5 mouse cellular contexts compared by ENCODE assay signal in the genomic region with DNA sequence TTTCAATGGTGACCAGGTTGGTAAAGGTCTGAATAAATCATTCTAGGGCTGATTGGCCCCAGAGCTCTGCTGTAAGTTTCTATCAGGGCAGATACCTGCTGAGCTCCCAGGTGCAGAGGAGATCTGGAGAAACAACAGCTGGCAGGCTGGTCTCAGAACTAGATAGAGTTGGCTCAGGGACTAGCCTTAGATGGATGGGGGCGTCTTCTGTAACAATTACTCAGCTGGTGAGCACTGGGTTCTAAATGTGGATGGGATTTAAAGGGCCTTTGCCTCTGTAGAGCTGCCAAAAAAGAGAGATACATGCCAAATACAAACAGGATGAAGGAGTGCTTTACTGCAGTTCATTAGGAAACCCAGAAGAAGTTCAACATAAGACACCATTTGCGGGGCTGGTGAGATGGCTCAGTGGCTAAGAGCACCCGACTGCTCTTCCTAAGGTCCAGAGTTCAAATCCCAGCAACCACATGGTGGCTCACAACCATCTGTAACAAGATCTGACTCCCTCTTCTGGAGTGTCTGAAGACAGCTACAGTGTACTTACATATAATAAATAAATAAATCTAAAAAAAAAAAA. TPM values are rescaled to one million over a fixed set of nuclear protein-coding genes. Genes with fewer than 3 reads are reported as not detected.
DNase-seq lines count a peak whose midpoint lies in the region; ATAC-seq and TF ChIP-seq lines count a peak whose summit lies in the region.
"Not testable (repeated sequence)": the region's sequence is repeated elsewhere in the genome, so short reads cannot be mapped to it uniquely, and the experiment has no call there.

No protein-coding gene starts in this region.

- H3K79me2 ChIP-seq in CH12.LX (replicated peaks; ENCODE audit: control insufficient read depth, extremely low read depth, insufficient read depth, poor library complexity, severe bottlenecking) = not testable (repeated sequence)

- H3K9ac ChIP-seq in CH12.LX (ENCODE audit: insufficient read depth, low read depth); hindbrain, embryonic 14.5 days; hindbrain, embryonic 16.5 days (ENCODE audit: low read depth, low read length): not testable (repeated sequence)

- TF ChIP-seq CTCF in CH12.LX (conservative IDR thresholded peaks at IDR 0.05 in 1 of 2, IDR thresholded peaks at IDR 0.05 in 1 of 2; ENCODE audit: low read depth in 2 of 2, low read length in 2 of 2) = not testable (repeated sequence)

- not testable (repeated sequence) for H3K4me3 ChIP-seq in CH12.LX (replicated peaks in 1 of 3; ENCODE audit: low read depth in 2 of 3, low read length in 2 of 3, poor library complexity in 1 of 3); hindbrain, embryonic 14.5 days (replicated peaks; ENCODE audit: low read length); hindbrain, embryonic 16.5 days (ENCODE audit: low read length)

- H3K9me3 ChIP-seq in CH12.LX (replicated peaks; ENCODE audit: low read length); hindbrain, embryonic 14.5 days (ENCODE audit: control insufficient read depth, low read length); hindbrain, embryonic 16.5 days (ENCODE audit: control insufficient read depth, low read length): not testable (repeated sequence)

- intact Hi-C loops in left cerebral cortex, postnatal 4 days (cut with DNase I) = not testable (repeated sequence)

- peaks cover 4 to 12% of the 10 kb centered on the region in 2 experiments for H3K4me1 ChIP-seq in CH12.LX (ENCODE audit: control insufficient read depth in 1 of 2, insufficient read depth in 2 of 2)
- H3K4me1 ChIP-seq in hindbrain, embryonic 14.5 days (replicated peaks; ENCODE audit: control insufficient read depth, insufficient read depth, low read length) = not testable (repeated sequence)
- H3K4me1 ChIP-seq in hindbrain, embryonic 16.5 days (ENCODE audit: control insufficient read depth, insufficient read depth, low read depth, low read length) = peaks cover 11% of the 10 kb centered on the region

- in situ Hi-C loops in CH12.LX (cut with MboI; ENCODE audit: low pct_ligation_motif_present, low pct_unique_long_range_greater_than_20kb, low sequenced_read_pairs) = not testable (repeated sequence)

- TF ChIP-seq RAD21 in CH12.LX (IDR thresholded peaks at IDR 0.05; ENCODE audit: low read depth, low read length) = not testable (repeated sequence)

- not testable (repeated sequence) for TF ChIP-seq EP300 in CH12.LX (IDR thresholded peaks at IDR 0.05; ENCODE audit: low read length)

- H3K27me3 ChIP-seq in CH12.LX (replicated peaks); hindbrain, embryonic 14.5 days (ENCODE audit: control insufficient read depth, insufficient read depth, low read length); hindbrain, embryonic 16.5 days (replicated peaks; ENCODE audit: control insufficient read depth, insufficient read depth, low read length): not testable (repeated sequence)

- not testable (repeated sequence) for H3K4me2 ChIP-seq in CH12.LX (ENCODE audit: insufficient read depth, low read depth, poor library complexity, severe bottlenecking); hindbrain, embryonic 14.5 days (replicated peaks); hindbrain, embryonic 16.5 days (ENCODE audit: low read length)

- TF ChIP-seq POLR2A in CH12.LX (IDR thresholded peaks at IDR 0.05; ENCODE audit: low read depth, low read length) = not testable (repeated sequence)

- H3K27ac ChIP-seq in CH12.LX (ENCODE audit: insufficient read depth, low read depth); hindbrain, embryonic 14.5 days; hindbrain, embryonic 16.5 days (ENCODE audit: low read depth, low read length): not testable (repeated sequence)

- 67% methylated on average over 3 of the region's 3 CpGs for WGBS in hindbrain, embryonic 14.5 days
- 74% methylated on average over 3 of the region's 3 CpGs for WGBS in hindbrain, embryonic 16.5 days

- ATAC-seq in hindbrain, embryonic 14.5 days (ENCODE audit: low FRiP score) = peak; percentile 59; the same call in 1 of the 2 replicates
- ATAC-seq in hindbrain, embryonic 16.5 days = peak; percentile 64

- H3K36me3 ChIP-seq in CH12.LX (replicated peaks in 1 of 2; ENCODE audit: control insufficient read depth in 1 of 2, insufficient read depth in 1 of 2, low read length in 1 of 2); hindbrain, embryonic 14.5 days (replicated peaks; ENCODE audit: control insufficient read depth, insufficient read depth); hindbrain, embryonic 16.5 days (ENCODE audit: control insufficient read depth, insufficient read depth, low read length): not testable (repeated sequence)

- dilution Hi-C loops in CH12.LX (cut with MboI; ENCODE audit: extremely low pct_ligation_motif_present, extremely low pct_unique_long_range_greater_than_20kb, low sequenced_read_pairs) = not testable (repeated sequence)

- DNase-seq in CH12.LX (ENCODE audit: extremely low read depth); hindbrain, embryonic 14.5 days (ENCODE audit: low spot score): not testable (repeated sequence)
- DNase-seq in brain, adult 2 months (ENCODE audit: low read depth, low spot score) = peak; percentile 35
- DNase-seq in left cerebral cortex, postnatal 4 days = peak; percentile 15

TF ChIP-seq in CH12.LX, 34 proteins besides CTCF, POLR2A, EP300 and RAD21:
- peak; percentile 71 for TF ChIP-seq TBP (conservative IDR thresholded peaks at IDR 0.05; ENCODE audit: low read depth, low read length)

RNA-seq across cellular contexts. Expression of gene Akap6, which starts 24.9 kb away (rescaled TPM):
- total RNA-seq in CH12.LX (2012; rRNA removed) = 0.38 and 0.42 TPM in 2 replicates
- total RNA-seq in CH12.LX (2014; rRNA removed) = 0.09 and 0.12 TPM in 2 replicates
- 0.30 and 0.33 TPM in 2 replicates for polyA plus RNA-seq in CH12.LX (2012; ENCODE audit: insufficient read length, low read depth)
- 38.1 and 39.0 TPM in 2 replicates for polyA plus RNA-seq in hindbrain, embryonic 14.5 days (2014; fragmentation: Nextera tagmentation; extraction: Ambion mirVana)
- 22.9 and 23.9 TPM in 2 replicates for polyA plus RNA-seq in hindbrain, embryonic 16.5 days (2015; fragmentation: Nextera tagmentation; extraction: Ambion mirVana)
- total RNA-seq in left cerebral cortex, postnatal 4 days (2021) = 100 to 1,000 TPM; 120 to 125 TPM

Comparison
In these comparisons a context has a peak if more than half of its experiments do, and no peak if none do; other contexts are left out.
1. RNA of gene Akap6, which starts 24.9 kb away (polyA plus RNA-seq): 38.1 to 39.0 TPM in hindbrain, embryonic 14.5 days and 22.9 to 23.9 TPM in hindbrain, embryonic 16.5 days; 0.30 to 0.33 TPM in CH12.LX; every median in the first group is over 10 times any median in the second.